Mouse (Mus musculus): ENCODE measurements at regions not wholly inside any gene's neighbourhood (a gene's known extent, or its start where the extent isn't known, plus 50 kb on each side); places are given as distances from the start of the nearest gene placed in this dataset.

- in situ Hi-C loops (cut with MboI; ENCODE audit: low pct_ligation_motif_present, low pct_unique_long_range_greater_than_20kb, low sequenced_read_pairs) (no loop called here), dilution Hi-C loops (cut with MboI; ENCODE audit: extremely low pct_ligation_motif_present, extremely low pct_unique_long_range_greater_than_20kb, low sequenced_read_pairs) (no loop called here)
- no peak for DNase-seq (ENCODE audit: extremely low read depth)
- Histone ChIP-seq H3K27ac (ENCODE audit: insufficient read depth, low read depth) (no peak overlapping the region), H3K79me2 (replicated peaks; ENCODE audit: control insufficient read depth, extremely low read depth, insufficient read depth, poor library complexity, severe bottlenecking) (no peaks in the 10 kb centered on the region), H3K4me1 (ENCODE audit: control insufficient read depth in 1 of 2, insufficient read depth in 2 of 2) (peaks cover 0 to 13% of the 10 kb centered on the region in 2 experiments; a peak in 2 of 4 replicates), H3K27me3 (replicated peaks) (peaks cover 3% of the 10 kb centered on the region), H3K36me3 (replicated peaks in 1 of 2; ENCODE audit: control insufficient read depth in 1 of 2, insufficient read depth in 1 of 2, low read length in 1 of 2) (no peaks in the 10 kb centered on the region), H3K4me2 (ENCODE audit: insufficient read depth, low read depth, poor library complexity, severe bottlenecking) (no peak overlapping the region), H3K9me3 (replicated peaks; ENCODE audit: low read length) (no peaks in the 10 kb centered on the region), H3K9ac (ENCODE audit: insufficient read depth, low read depth) (no peak overlapping the region), H3K4me3 (replicated peaks in 1 of 3; ENCODE audit: low read depth in 2 of 3, low read length in 2 of 3, poor library complexity in 1 of 3) (no peak overlapping the region)
- TF ChIP-seq RCOR1 (conservative IDR thresholded peaks at IDR 0.05; ENCODE audit: low read depth, low read length) (no peak), ZKSCAN1 (IDR thresholded peaks at IDR 0.05; ENCODE audit: borderline replicate concordance, low read depth, low read length) (no peak), JUND (conservative IDR thresholded peaks at IDR 0.05; ENCODE audit: low read depth, low read length) (no peak), SMC3 (IDR thresholded peaks at IDR 0.05; ENCODE audit: low read depth, low read length) (no peak), EP300 (IDR thresholded peaks at IDR 0.05; ENCODE audit: low read length) (no peak), CTCF (conservative IDR thresholded peaks at IDR 0.05 in 1 of 2, IDR thresholded peaks at IDR 0.05 in 1 of 2; ENCODE audit: low read depth in 2 of 2, low read length in 2 of 2) (no peak), MAZ (IDR thresholded peaks at IDR 0.05; ENCODE audit: low read depth, low read length) (no peak), ELF1 (IDR thresholded peaks at IDR 0.05; ENCODE audit: low read depth, low read length) (no peak), GABPA (IDR thresholded peaks at IDR 0.05; ENCODE audit: insufficient replicate concordance, low read depth, low read length) (no peak), JUN (IDR thresholded peaks at IDR 0.05; ENCODE audit: insufficient read depth, low read depth, low read length) (no peak), ZMIZ1 (IDR thresholded peaks at IDR 0.05; ENCODE audit: low read depth, low read length) (no peak), TBP (conservative IDR thresholded peaks at IDR 0.05; ENCODE audit: low read depth, low read length) (no peak), IRF4 (IDR thresholded peaks at IDR 0.05; ENCODE audit: low read depth, low read length) (no peak), POLR2A (IDR thresholded peaks at IDR 0.05; ENCODE audit: low read depth, low read length) (no peak), USF1 (IDR thresholded peaks at IDR 0.05; ENCODE audit: low read depth, low read length) (no peak), TCF12 (IDR thresholded peaks at IDR 0.05; ENCODE audit: low read depth, low read length) (no peak), HCFC1 (IDR thresholded peaks at IDR 0.05; ENCODE audit: low read depth, low read length) (no peak), SIN3A (IDR thresholded peaks at IDR 0.05; ENCODE audit: low read length) (no peak), BHLHE40 (IDR thresholded peaks at IDR 0.05; ENCODE audit: low read depth, low read length) (no peak)
Measured at GRCm38 (mm10) chr13:37587911-37588310, 190.3 kb upstream of the Rreb1 start.

- DNase-seq (ENCODE audit: extremely low read depth): no peak
- Histone ChIP-seq H3K4me1 (ENCODE audit: control insufficient read depth in 1 of 2, insufficient read depth in 2 of 2) (peaks cover 0 to 11% of the 10 kb centered on the region in 2 experiments; a peak in 2 of 4 replicates), H3K9ac (ENCODE audit: insufficient read depth, low read depth) (no peak overlapping the region), H3K9me3 (replicated peaks; ENCODE audit: low read length) (no peaks in the 10 kb centered on the region), H3K79me2 (replicated peaks; ENCODE audit: control insufficient read depth, extremely low read depth, insufficient read depth, poor library complexity, severe bottlenecking) (no peaks in the 10 kb centered on the region), H3K4me2 (ENCODE audit: insufficient read depth, low read depth, poor library complexity, severe bottlenecking) (no peak overlapping the region), H3K36me3 (replicated peaks in 1 of 2; ENCODE audit: control insufficient read depth in 1 of 2, insufficient read depth in 1 of 2, low read length in 1 of 2) (no peaks in the 10 kb centered on the region), H3K4me3 (replicated peaks in 1 of 3; ENCODE audit: low read depth in 2 of 3, low read length in 2 of 3, poor library complexity in 1 of 3) (no peak overlapping the region), H3K27me3 (replicated peaks) (peaks cover 3% of the 10 kb centered on the region), H3K27ac (ENCODE audit: insufficient read depth, low read depth) (no peak overlapping the region)
- dilution Hi-C loops (cut with MboI; ENCODE audit: extremely low pct_ligation_motif_present, extremely low pct_unique_long_range_greater_than_20kb, low sequenced_read_pairs): no loop called here
- no peak for TF ChIP-seq JUND (conservative IDR thresholded peaks at IDR 0.05; ENCODE audit: low read depth, low read length)
- no peak for TF ChIP-seq MEF2A (IDR thresholded peaks at IDR 0.05; ENCODE audit: borderline replicate concordance, low read depth, low read length)
- no peak for TF ChIP-seq PAX5 (IDR thresholded peaks at IDR 0.05; ENCODE audit: low read length)
- TF ChIP-seq SIN3A (IDR thresholded peaks at IDR 0.05; ENCODE audit: low read length): no peak
- TF ChIP-seq RCOR1 (conservative IDR thresholded peaks at IDR 0.05; ENCODE audit: low read depth, low read length): no peak
- no peak for TF ChIP-seq KAT2A (IDR thresholded peaks at IDR 0.05; ENCODE audit: insufficient replicate concordance, low read length)
- no peak for TF ChIP-seq ETS1 (conservative IDR thresholded peaks at IDR 0.05; ENCODE audit: low read depth, low read length)
- TF ChIP-seq MAX (IDR thresholded peaks at IDR 0.05; ENCODE audit: low read length): no peak
- in situ Hi-C loops (cut with MboI; ENCODE audit: low pct_ligation_motif_present, low pct_unique_long_range_greater_than_20kb, low sequenced_read_pairs): no loop called here
Measured at GRCm38 (mm10) chr13:37588528-37589176, 189.5 kb upstream of the Rreb1 start.
